ENCODE assay signal across 14 mouse cellular contexts in genomic region chr15:98930998-98931397, GRCm38 (mm10). TPM values are rescaled to one million over a fixed set of nuclear protein-coding genes. Genes with fewer than 3 reads are reported as not detected.
DNase-seq lines count a peak whose midpoint lies in the region; ATAC-seq and TF ChIP-seq lines count a peak whose summit lies in the region.
"Had no signal": no experiment of that assay in that cellular context is flagged by ENCODE, and none has a peak within 500 bp of the region (broad histone marks: within the 10 kb centered on the region; RNA-seq: fewer than 3 reads in every experiment).

No protein-coding gene starts in this region.

- no peak for ATAC-seq in heart, embryonic 14.5 days (ENCODE audit: insufficient number of reproducible peaks, insufficient read depth, low FRiP score, low read depth)
- ATAC-seq in megakaryocyte, adult 5-6 weeks (ENCODE audit: poor library complexity, severe bottlenecking): no peak
- no peak for ATAC-seq in hindbrain, postnatal 0 days
- ATAC-seq in midbrain, embryonic 14.5 days (ENCODE audit: low FRiP score, low TSS enrichment): no peak

- 76% methylated on average over 3 of the region's 3 CpGs for WGBS in heart, embryonic 14.5 days
- WGBS in hindbrain, postnatal 0 days: 65% methylated on average over 3 of the region's 3 CpGs
- WGBS in midbrain, embryonic 14.5 days: 79% methylated on average over 3 of the region's 3 CpGs

- TF ChIP-seq CTCF in hindbrain, postnatal 0 days (IDR thresholded peaks at IDR 0.05; ENCODE audit: low read depth): no peak

- H3K4me3 ChIP-seq in heart, embryonic 14.5 days (ENCODE audit: control insufficient read depth in 1 of 2, insufficient read depth in 1 of 2, low read depth in 1 of 2, low read length in 2 of 2): no peak overlapping the region
- peak overlapping the region; percentile 59 for H3K4me3 ChIP-seq in megakaryocyte, embryonic 14.5 days (replicated peaks)
- H3K4me3 ChIP-seq in hindbrain, postnatal 0 days (ENCODE audit: low read length): no peak overlapping the region
- H3K4me3 ChIP-seq in midbrain, embryonic 14.5 days (replicated peaks; ENCODE audit: low read depth, low read length): no peak overlapping the region

- peaks cover 3 to 11% of the 10 kb centered on the region in 2 experiments for H3K4me1 ChIP-seq in heart, embryonic 14.5 days (ENCODE audit: control insufficient read depth in 2 of 2, insufficient read depth in 2 of 2, low read length in 2 of 2)
- peaks cover 54% of the 10 kb centered on the region for H3K4me1 ChIP-seq in megakaryocyte, embryonic 14.5 days
- peaks cover 9% of the 10 kb centered on the region for H3K4me1 ChIP-seq in hindbrain, postnatal 0 days (ENCODE audit: insufficient read depth, low read length)
- H3K4me1 ChIP-seq in midbrain, embryonic 14.5 days (ENCODE audit: control insufficient read depth, insufficient read depth, low read length): peaks cover 16% of the 10 kb centered on the region

- no peak overlapping the region; the same call in 1 of the 2 replicates for H3K9ac ChIP-seq in heart, embryonic 14.5 days (ENCODE audit: low read length)
- H3K9ac ChIP-seq in hindbrain, postnatal 0 days (replicated peaks; ENCODE audit: low read length): no peak overlapping the region
- H3K9ac ChIP-seq in midbrain, embryonic 14.5 days (replicated peaks; ENCODE audit: low read length): no peak overlapping the region; the same call in 1 of the 2 replicates

- H3K4me2 ChIP-seq in heart, embryonic 14.5 days (ENCODE audit: low read length): peak overlapping the region; percentile 13; the same call in 1 of the 2 replicates
- peak overlapping the region; percentile 21; the same call in 1 of the 2 replicates for H3K4me2 ChIP-seq in hindbrain, postnatal 0 days (ENCODE audit: low read depth, low read length)
- H3K4me2 ChIP-seq in midbrain, embryonic 14.5 days (ENCODE audit: low read length): 0 out of 2 replicates have a peak overlapping the region, but pooled peaks have one; percentile 8

- 0 out of 4 replicates have a peak overlapping the region, but pooled peaks of 1 of the 2 experiments have one; percentile 24 for H3K27ac ChIP-seq in heart, embryonic 14.5 days (replicated peaks in 1 of 2; ENCODE audit: control insufficient read depth in 1 of 2, insufficient read depth in 1 of 2, low read depth in 2 of 2, low read length in 2 of 2)
- no peak overlapping the region for H3K27ac ChIP-seq in hindbrain, postnatal 0 days
- no peak overlapping the region for H3K27ac ChIP-seq in midbrain, embryonic 14.5 days (replicated peaks; ENCODE audit: low read depth, low read length)
- H3K27ac ChIP-seq: macrophage; stomach, postnatal 0 days had no signal

- no peaks in the 10 kb centered on the region for H3K9me3 ChIP-seq in heart, embryonic 14.5 days (ENCODE audit: control insufficient read depth, low read length)
- H3K9me3 ChIP-seq in megakaryocyte, embryonic 14.5 days: no peaks in the 10 kb centered on the region
- H3K9me3 ChIP-seq in hindbrain, postnatal 0 days (ENCODE audit: low read length): no peaks in the 10 kb centered on the region
- no peaks in the 10 kb centered on the region for H3K9me3 ChIP-seq in midbrain, embryonic 14.5 days (ENCODE audit: control insufficient read depth, low read length)

- H3K27me3 ChIP-seq in heart, embryonic 14.5 days (ENCODE audit: control insufficient read depth, insufficient read depth, low read length): no peaks in the 10 kb centered on the region
- H3K27me3 ChIP-seq in megakaryocyte, embryonic 14.5 days (replicated peaks): no peaks in the 10 kb centered on the region
- no peaks in the 10 kb centered on the region for H3K27me3 ChIP-seq in hindbrain, postnatal 0 days (ENCODE audit: insufficient read depth, low read length)
- no peaks in the 10 kb centered on the region for H3K27me3 ChIP-seq in midbrain, embryonic 14.5 days (ENCODE audit: control insufficient read depth, insufficient read depth, low read length)

- DNase-seq in heart, adult 11 months: no peak
- DNase-seq in hindbrain, postnatal 0 days (ENCODE audit: low spot score): no peak
- DNase-seq in midbrain, embryonic 14.5 days: no peak
- DNase-seq in layer of hippocampus, postnatal 14 days (ENCODE audit: low spot score in 2 of 2): no peak
- no peak for DNase-seq in adrenal gland, postnatal 4 days (ENCODE audit: low spot score in 2 of 2)
- DNase-seq: cerebellum, postnatal 25 days; kidney, postnatal 25 days had no signal

- H3K36me3 ChIP-seq in heart, embryonic 14.5 days (ENCODE audit: control insufficient read depth, insufficient read depth, low read length): peaks cover 17% of the 10 kb centered on the region
- H3K36me3 ChIP-seq in megakaryocyte, embryonic 14.5 days (replicated peaks; ENCODE audit: low read length): peaks cover 23% of the 10 kb centered on the region
- H3K36me3 ChIP-seq in hindbrain, postnatal 0 days (ENCODE audit: insufficient read depth, low read length): peaks cover 10% of the 10 kb centered on the region; the same call in 1 of the 2 replicates
- peaks cover 18% of the 10 kb centered on the region for H3K36me3 ChIP-seq in midbrain, embryonic 14.5 days (ENCODE audit: control insufficient read depth, insufficient read depth, low read length)

RNA-seq across cellular contexts. Expression of gene Tuba1b, which starts 3.4 kb away (rescaled TPM):
- 1,494 and 1,560 TPM in 2 replicates for polyA plus RNA-seq in heart, embryonic 14.5 days (2014; fragmentation: Nextera tagmentation; extraction: Ambion mirVana)
- polyA plus RNA-seq in megakaryocyte, embryonic 14.5 days (2012; ENCODE audit: insufficient read depth, low replicate concordance): 19.4 and 182 TPM in 2 replicates
- total RNA-seq in megakaryocyte, adult 5-6 weeks (2015): 2,048 and 2,084 TPM in 2 replicates
- 628 and 646 TPM in 2 replicates for total RNA-seq in megakaryocyte, adult 5-6 weeks (2017)
- 3,512 and 3,813 TPM in 2 replicates for total RNA-seq in hindbrain, postnatal 0 days (2014; rRNA removed)
- polyA plus RNA-seq in hindbrain, postnatal 0 days (2015; fragmentation: Nextera tagmentation; extraction: Ambion mirVana): 1,613 and 1,711 TPM in 2 replicates
- polyA plus RNA-seq in midbrain, embryonic 14.5 days (2014; fragmentation: Nextera tagmentation; extraction: Ambion mirVana): 1,095 and 1,120 TPM in 2 replicates
- total RNA-seq in layer of hippocampus, postnatal 14 days (2021): 100 to 1,000 TPM; 661 to 671 TPM
- total RNA-seq in adrenal gland, postnatal 4 days (2021): 100 to 1,000 TPM; 512 to 526 TPM

RNA-seq across cellular contexts. Expression of gene Lmbr1l, which starts 13.0 kb away (rescaled TPM):
- 3.5 and 5.7 TPM in 2 replicates for polyA plus RNA-seq in heart, embryonic 14.5 days (2014; fragmentation: Nextera tagmentation; extraction: Ambion mirVana)
- polyA plus RNA-seq in megakaryocyte, embryonic 14.5 days (2012; ENCODE audit: insufficient read depth, low replicate concordance): 0.87 and 4.8 TPM in 2 replicates
- total RNA-seq in megakaryocyte, adult 5-6 weeks (2015): 10.7 and 11.1 TPM in 2 replicates
- 11.1 and 28.8 TPM in 2 replicates for total RNA-seq in megakaryocyte, adult 5-6 weeks (2017)
- 28.7 and 51.0 TPM in 2 replicates for total RNA-seq in hindbrain, postnatal 0 days (2014; rRNA removed)
- 20.0 and 20.9 TPM in 2 replicates for polyA plus RNA-seq in hindbrain, postnatal 0 days (2015; fragmentation: Nextera tagmentation; extraction: Ambion mirVana)
- 11.2 and 19.4 TPM in 2 replicates for polyA plus RNA-seq in midbrain, embryonic 14.5 days (2014; fragmentation: Nextera tagmentation; extraction: Ambion mirVana)
- total RNA-seq in layer of hippocampus, postnatal 14 days (2021): 10 to 100 TPM; 13.7 to 17.9 TPM
- total RNA-seq in adrenal gland, postnatal 4 days (2021): 10 to 100 TPM; 41.5 to 45.9 TPM

RNA-seq across cellular contexts. Expression of gene Gm49450, which starts 22.4 kb away (rescaled TPM):
- not detected in 2 replicates for polyA plus RNA-seq in heart, embryonic 14.5 days (2014; fragmentation: Nextera tagmentation; extraction: Ambion mirVana)
- polyA plus RNA-seq in megakaryocyte, embryonic 14.5 days (2012; ENCODE audit: insufficient read depth, low replicate concordance): 2.5 and 169 TPM in 2 replicates
- 0.25 and 0.64 TPM in 2 replicates for total RNA-seq in megakaryocyte, adult 5-6 weeks (2015)
- total RNA-seq in megakaryocyte, adult 5-6 weeks (2017): not detected in 2 replicates
- total RNA-seq in hindbrain, postnatal 0 days (2014; rRNA removed): 1,661 and 1,767 TPM in 2 replicates
- polyA plus RNA-seq in hindbrain, postnatal 0 days (2015; fragmentation: Nextera tagmentation; extraction: Ambion mirVana): not detected in 2 replicates
- polyA plus RNA-seq in midbrain, embryonic 14.5 days (2014; fragmentation: Nextera tagmentation; extraction: Ambion mirVana): not detected in 2 replicates
- total RNA-seq in layer of hippocampus, postnatal 14 days (2021): not detected
- total RNA-seq in adrenal gland, postnatal 4 days (2021): not detected
- total RNA-seq: granulocyte monocyte progenitor cell, adult 5-6 weeks; left cerebral cortex, adult 18-20 months had no signal
- polyA plus RNA-seq: stomach, postnatal 0 days had no signal

RNA-seq across cellular contexts. Expression of gene Tuba1a, which starts 22.5 kb away (rescaled TPM):
- polyA plus RNA-seq in heart, embryonic 14.5 days (2014; fragmentation: Nextera tagmentation; extraction: Ambion mirVana): 790 and 917 TPM in 2 replicates
- polyA plus RNA-seq in megakaryocyte, embryonic 14.5 days (2012; ENCODE audit: insufficient read depth, low replicate concordance): 40.3 and 115 TPM in 2 replicates
- total RNA-seq in megakaryocyte, adult 5-6 weeks (2015): 118 and 120 TPM in 2 replicates
- 64.2 and 66.5 TPM in 2 replicates for total RNA-seq in megakaryocyte, adult 5-6 weeks (2017)
- 18,723 and 19,179 TPM in 2 replicates for total RNA-seq in hindbrain, postnatal 0 days (2014; rRNA removed)
- polyA plus RNA-seq in hindbrain, postnatal 0 days (2015; fragmentation: Nextera tagmentation; extraction: Ambion mirVana): 11,647 and 12,500 TPM in 2 replicates
- polyA plus RNA-seq in midbrain, embryonic 14.5 days (2014; fragmentation: Nextera tagmentation; extraction: Ambion mirVana): 17,220 and 18,751 TPM in 2 replicates
- 1,000 to 10,000 TPM; 2,120 to 2,322 TPM for total RNA-seq in layer of hippocampus, postnatal 14 days (2021)
- 100 to 1,000 TPM; 323 to 446 TPM for total RNA-seq in adrenal gland, postnatal 4 days (2021)

RNA-seq across cellular contexts. Expression of gene Dhh, which starts 32.7 kb away (rescaled TPM):
- 0.93 and 1.1 TPM in 2 replicates for polyA plus RNA-seq in heart, embryonic 14.5 days (2014; fragmentation: Nextera tagmentation; extraction: Ambion mirVana)
- polyA plus RNA-seq in megakaryocyte, embryonic 14.5 days (2012; ENCODE audit: insufficient read depth, low replicate concordance): not detected in 2 replicates
- not detected in 2 replicates for total RNA-seq in megakaryocyte, adult 5-6 weeks (2015)
- not detected in 2 replicates for total RNA-seq in megakaryocyte, adult 5-6 weeks (2017)
- 0.29 and 0.68 TPM in 2 replicates for total RNA-seq in hindbrain, postnatal 0 days (2014; rRNA removed)
- polyA plus RNA-seq in hindbrain, postnatal 0 days (2015; fragmentation: Nextera tagmentation; extraction: Ambion mirVana): 0.85 and 1.0 TPM in 2 replicates
- 0.36 and 0.57 TPM in 2 replicates for polyA plus RNA-seq in midbrain, embryonic 14.5 days (2014; fragmentation: Nextera tagmentation; extraction: Ambion mirVana)
- under 1 TPM; 0.31 to 0.35 TPM for total RNA-seq in layer of hippocampus, postnatal 14 days (2021)
- total RNA-seq in adrenal gland, postnatal 4 days (2021): 1 to 10 TPM; 2.1 to 2.9 TPM
- total RNA-seq: granulocyte monocyte progenitor cell, adult 5-6 weeks had no signal
- polyA plus RNA-seq: macrophage had no signal

Comparison
In these comparisons a context has a peak if more than half of its experiments do, and no peak if none do; other contexts are left out.
1. RNA of gene Gm49450, which starts 22.4 kb away (total RNA-seq): 1,661 to 1,767 TPM in hindbrain, postnatal 0 days; 0.25 to 0.64 TPM in megakaryocyte, adult 5-6 weeks, not detected in layer of hippocampus, postnatal 14 days and not detected in adrenal gland, postnatal 4 days; every median in the first group is over 1,000 times any median in the second.
2. Peak in every context shown above with its lines, with median percentiles within 50 percentile points of each other: H3K4me2 ChIP-seq.